Mouse (Mus musculus) kidney, adult 11 months (tissue): ENCODE measurements at regions not wholly inside any gene's neighbourhood (a gene's known extent, or its start where the extent isn't known, plus 50 kb on each side); places are given as distances from the start of the nearest gene placed in this dataset.

ENCODE experiments used
- DNase-seq: peaks from one replicate; pipeline ENCODE4 v3.0.0; 2022

- DNase-seq = no peak
Observed at GRCm38 (mm10) chr17:45966736-45967135, 65.4 kb downstream of the Vegfa start.

- DNase-seq = peak; percentile 81
Observed at GRCm38 (mm10) chr17:45964031-45964430, 68.1 kb downstream of the Vegfa start.

- DNase-seq = no peak
Observed at GRCm38 (mm10) chr17:45963332-45963731, 68.8 kb downstream of the Vegfa start.

GRCm38 (mm10) chr17:45961626-45962319 lies 70.4 kb downstream of the Vegfa start:
- peak; percentile 21 for DNase-seq

GRCm38 (mm10) chr17:45958094-45958881 lies 73.9 kb downstream of the Vegfa start:
- peak; percentile 84 for DNase-seq

- no peak for DNase-seq
Observed at GRCm38 (mm10) chr17:45955481-45955880, 76.7 kb downstream of the Vegfa start.

- no peak for DNase-seq
Observed at GRCm38 (mm10) chr17:45954824-45955223, 77.3 kb downstream of the Vegfa start.

- no peak for DNase-seq
Observed at GRCm38 (mm10) chr17:45953523-45953922, 78.6 kb downstream of the Vegfa start.

GRCm38 (mm10) chr17:45950533-45951164 lies 81.5 kb downstream of the Vegfa start:
- DNase-seq = peak; percentile 38

- DNase-seq = no peak
Observed at GRCm38 (mm10) chr17:45949141-45949540, 83.0 kb downstream of the Vegfa start.

GRCm38 (mm10) chr17:45948314-45948935 lies 83.7 kb downstream of the Vegfa start:
- no peak for DNase-seq

GRCm38 (mm10) chr17:45945005-45945404 lies 87.2 kb downstream of the Vegfa start:
- peak; percentile 66 for DNase-seq

GRCm38 (mm10) chr17:45943244-45943643 lies 88.9 kb downstream of the Vegfa start:
- DNase-seq = no peak

- no peak for DNase-seq
Observed at GRCm38 (mm10) chr17:45941890-45942375, 90.2 kb downstream of the Vegfa start.

GRCm38 (mm10) chr17:45940121-45940813 lies 91.9 kb downstream of the Vegfa start:
- DNase-seq = no peak

GRCm38 (mm10) chr17:45938284-45938683 lies 93.9 kb downstream of the Vegfa start:
- no peak for DNase-seq

- no peak for DNase-seq
Observed at GRCm38 (mm10) chr17:45936577-45936976, 95.6 kb downstream of the Vegfa start.

- DNase-seq = no peak
Observed at GRCm38 (mm10) chr17:45935291-45935690, 96.9 kb downstream of the Vegfa start.

- DNase-seq = no peak
Observed at GRCm38 (mm10) chr17:45934002-45934401, 98.2 kb downstream of the Vegfa start.

- no peak for DNase-seq
Observed at GRCm38 (mm10) chr17:45933034-45933433, 99.1 kb downstream of the Vegfa start.

GRCm38 (mm10) chr17:45932611-45933010 lies 99.6 kb downstream of the Vegfa start:
- DNase-seq = peak; percentile 33

GRCm38 (mm10) chr17:45929591-45929990 lies 102.6 kb downstream of the Vegfa start:
- DNase-seq = no peak
